Mouse (Mus musculus): Measurements from ENCODE around the gene Dact3. TPM values are rescaled to one million over a fixed set of nuclear protein-coding genes. Genes with fewer than 3 reads are reported as not detected.

Dact3 gene
- polyA plus RNA-seq, 1 experiment: 37.3 TPM

GRCm38 (mm10) chr7:16874756-16875309, 284 bp upstream of the Dact3 start:
- peak overlapping the region; percentile 76 for H3K27ac ChIP-seq (ENCODE audit: insufficient read depth, low read length)
- TF ChIP-seq POLR2A (IDR thresholded peaks at IDR 0.05; ENCODE audit: low read depth, low read length) (peak; percentile 65), CTCF (IDR thresholded peaks at IDR 0.05; ENCODE audit: borderline replicate concordance, insufficient read depth, low read length) (no peak)
- peak overlapping the region; percentile 32 for H3K4me3 ChIP-seq (ENCODE audit: insufficient read depth, low read length)
- H3K4me1 ChIP-seq (ENCODE audit: control insufficient read depth, insufficient read depth, low read length): no peaks in the 10 kb centered on the region

GRCm38 (mm10) chr7:16875326-16875725, 209 bp downstream of the Dact3 start:
- TF ChIP-seq POLR2A (IDR thresholded peaks at IDR 0.05; ENCODE audit: low read depth, low read length): no peak
- TF ChIP-seq CTCF (IDR thresholded peaks at IDR 0.05; ENCODE audit: borderline replicate concordance, insufficient read depth, low read length): no peak
- Histone ChIP-seq H3K4me3 (ENCODE audit: insufficient read depth, low read length) (peak overlapping the region; percentile 84), H3K4me1 (ENCODE audit: control insufficient read depth, insufficient read depth, low read length) (no peaks in the 10 kb centered on the region)

GRCm38 (mm10) chr7:16876006-16876405, 889 bp downstream of the Dact3 start:
- Histone ChIP-seq H3K4me3 (ENCODE audit: insufficient read depth, low read length) (peak overlapping the region; percentile 84), H3K27ac (ENCODE audit: insufficient read depth, low read length) (peak overlapping the region; percentile 44), H3K4me1 (ENCODE audit: control insufficient read depth, insufficient read depth, low read length) (no peaks in the 10 kb centered on the region)
- TF ChIP-seq CTCF (IDR thresholded peaks at IDR 0.05; ENCODE audit: borderline replicate concordance, insufficient read depth, low read length) (no peak), POLR2A (IDR thresholded peaks at IDR 0.05; ENCODE audit: low read depth, low read length) (no peak)

More at GRCm38 (mm10) chr7:16875326-16875725, 209 bp downstream of the Dact3 start:
- H3K27ac ChIP-seq (ENCODE audit: insufficient read depth, low read length): no peak overlapping the region

GRCm38 (mm10) chr7:16876608-16877007, 1.5 kb downstream of the Dact3 start:
- Histone ChIP-seq H3K27ac (ENCODE audit: insufficient read depth, low read length) (peak overlapping the region; percentile 44), H3K4me3 (ENCODE audit: insufficient read depth, low read length) (peak overlapping the region; percentile 84), H3K4me1 (ENCODE audit: control insufficient read depth, insufficient read depth, low read length) (no peaks in the 10 kb centered on the region)
- TF ChIP-seq POLR2A (IDR thresholded peaks at IDR 0.05; ENCODE audit: low read depth, low read length): no peak
- no peak for TF ChIP-seq CTCF (IDR thresholded peaks at IDR 0.05; ENCODE audit: borderline replicate concordance, insufficient read depth, low read length)

- TF ChIP-seq POLR2A (IDR thresholded peaks at IDR 0.05; ENCODE audit: low read depth, low read length) (no peak), CTCF (IDR thresholded peaks at IDR 0.05; ENCODE audit: borderline replicate concordance, insufficient read depth, low read length) (no peak)
- Histone ChIP-seq H3K27ac (ENCODE audit: insufficient read depth, low read length) (no peak overlapping the region), H3K4me1 (ENCODE audit: control insufficient read depth, insufficient read depth, low read length) (no peaks in the 10 kb centered on the region), H3K4me3 (ENCODE audit: insufficient read depth, low read length) (no peak overlapping the region)
Observed at GRCm38 (mm10) chr7:16877717-16878116, 2.6 kb downstream of the Dact3 start.

- H3K4me3 ChIP-seq (ENCODE audit: insufficient read depth, low read length): no peak overlapping the region
- TF ChIP-seq POLR2A (IDR thresholded peaks at IDR 0.05; ENCODE audit: low read depth, low read length) (no peak), CTCF (IDR thresholded peaks at IDR 0.05; ENCODE audit: borderline replicate concordance, insufficient read depth, low read length) (no peak)
- peak overlapping the region; percentile 65 for H3K27ac ChIP-seq (ENCODE audit: insufficient read depth, low read length)
- no peaks in the 10 kb centered on the region for H3K4me1 ChIP-seq (ENCODE audit: control insufficient read depth, insufficient read depth, low read length)
Observed at GRCm38 (mm10) chr7:16879796-16880547, 4.9 kb downstream of the Dact3 start.

GRCm38 (mm10) chr7:16880615-16881014, 5.5 kb downstream of the Dact3 start:
- H3K4me3 ChIP-seq (ENCODE audit: insufficient read depth, low read length): no peak overlapping the region

GRCm38 (mm10) chr7:16883162-16883561, 8.0 kb downstream of the Dact3 start:
- Histone ChIP-seq H3K27ac (ENCODE audit: insufficient read depth, low read length) (no peak overlapping the region), H3K4me1 (ENCODE audit: control insufficient read depth, insufficient read depth, low read length) (no peaks in the 10 kb centered on the region), H3K4me3 (ENCODE audit: insufficient read depth, low read length) (no peak overlapping the region)
- TF ChIP-seq CTCF (IDR thresholded peaks at IDR 0.05; ENCODE audit: borderline replicate concordance, insufficient read depth, low read length): no peak
- no peak for TF ChIP-seq POLR2A (IDR thresholded peaks at IDR 0.05; ENCODE audit: low read depth, low read length)

More at GRCm38 (mm10) chr7:16880615-16881014, 5.5 kb downstream of the Dact3 start:
- no peak for TF ChIP-seq POLR2A (IDR thresholded peaks at IDR 0.05; ENCODE audit: low read depth, low read length)
- TF ChIP-seq CTCF (IDR thresholded peaks at IDR 0.05; ENCODE audit: borderline replicate concordance, insufficient read depth, low read length): no peak
- H3K4me1 ChIP-seq (ENCODE audit: control insufficient read depth, insufficient read depth, low read length): no peaks in the 10 kb centered on the region
- peak overlapping the region; percentile 65 for H3K27ac ChIP-seq (ENCODE audit: insufficient read depth, low read length)

- Histone ChIP-seq H3K4me3 (ENCODE audit: insufficient read depth, low read length) (no peak overlapping the region), H3K4me1 (ENCODE audit: control insufficient read depth, insufficient read depth, low read length) (no peaks in the 10 kb centered on the region), H3K27ac (ENCODE audit: insufficient read depth, low read length) (no peak overlapping the region)
- TF ChIP-seq POLR2A (IDR thresholded peaks at IDR 0.05; ENCODE audit: low read depth, low read length) (no peak), CTCF (IDR thresholded peaks at IDR 0.05; ENCODE audit: borderline replicate concordance, insufficient read depth, low read length) (no peak)
Observed at GRCm38 (mm10) chr7:16884334-16884733, 9.2 kb downstream of the Dact3 start.

GRCm38 (mm10) chr7:16885271-16885776, 10.2 kb downstream of the Dact3 start:
- no peak overlapping the region for H3K27ac ChIP-seq (ENCODE audit: insufficient read depth, low read length)
- H3K4me1 ChIP-seq (ENCODE audit: control insufficient read depth, insufficient read depth, low read length): no peaks in the 10 kb centered on the region
- no peak overlapping the region for H3K4me3 ChIP-seq (ENCODE audit: insufficient read depth, low read length)
- no peak for TF ChIP-seq POLR2A (IDR thresholded peaks at IDR 0.05; ENCODE audit: low read depth, low read length)
- no peak for TF ChIP-seq CTCF (IDR thresholded peaks at IDR 0.05; ENCODE audit: borderline replicate concordance, insufficient read depth, low read length)
